Mouse (Mus musculus) embryonic fibroblast, embryonic 13.5 days (primary cell): ENCODE measurements around the gene Igfbp6. TPM values are rescaled to one million over a fixed set of nuclear protein-coding genes. Genes with fewer than 3 reads are reported as not detected.

ENCODE experiments used
- H3K27ac ChIP-seq: 2 replicates; pipeline ENCODE4 v1.5.1; 2012; ENCODE audit warnings: low read length, control low read depth, inconsistent platforms; ENCODE audit not compliant: insufficient read depth
- H3K4me1 ChIP-seq: 2 replicates; pipeline ENCODE4 v1.6.1; 2011; ENCODE audit warnings: low read length; ENCODE audit not compliant: control insufficient read depth, insufficient read depth
- H3K4me3 ChIP-seq: 2 replicates; pipeline ENCODE4 v1.5.1; 2011; ENCODE audit warnings: mild to moderate bottlenecking, control low read depth, low read length; ENCODE audit not compliant: insufficient read depth
- CTCF ChIP-seq: IDR thresholded peaks from 2 replicates; pipeline ENCODE4 v1.5.1; 2011; ENCODE audit warnings: mild to moderate bottlenecking, control low read depth, low read length, moderate library complexity, borderline replicate concordance; ENCODE audit not compliant: insufficient read depth
- POLR2A ChIP-seq: IDR thresholded peaks from 2 replicates; pipeline ENCODE4 v1.6.1; 2011; ENCODE audit warnings: low read depth, mild to moderate bottlenecking, control low read depth, low read length, moderate library complexity
- polyA plus RNA-seq: library from polyadenylated mRNA; stranded (reverse); fragments of >200 nt; gene quantifications from 2 replicates; pipeline ENCODE4 v1.2.4, GENCODE M21; 2011; ENCODE audit warnings: low read depth; ENCODE audit not compliant: missing spikeins, insufficient read length

The Igfbp6 gene
- polyA plus RNA-seq, 1 experiment, result 43.0 TPM

DNA sequence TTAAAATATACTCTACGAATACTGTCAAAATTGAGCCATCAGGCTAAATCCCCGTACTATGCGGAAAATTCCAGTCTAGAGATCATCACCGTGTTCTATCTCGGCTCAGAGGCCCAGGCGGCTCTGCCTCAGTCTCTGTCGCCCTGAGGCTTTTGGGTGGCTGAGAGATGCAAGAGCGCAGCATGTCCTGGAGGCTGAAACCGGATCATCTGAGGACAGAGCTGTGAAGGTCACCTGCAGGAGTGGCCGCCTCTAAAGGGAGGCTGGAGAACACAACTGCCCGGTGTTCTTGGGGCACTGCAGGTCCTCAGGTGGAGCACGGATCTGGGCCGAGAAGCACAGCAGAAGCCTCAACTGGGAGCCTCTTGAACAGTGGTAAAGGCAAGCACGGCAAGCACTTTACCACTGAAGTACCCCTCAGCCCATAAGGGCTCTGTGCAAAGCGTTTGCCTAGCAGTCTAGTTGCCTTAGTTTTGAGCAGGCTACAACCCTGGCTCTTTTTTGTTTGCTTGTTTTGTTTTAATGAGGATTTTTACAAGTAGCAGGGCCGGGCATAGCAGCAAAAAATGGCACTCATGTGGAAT lies 31.7 kb downstream of the Igfbp6 start:
- H3K4me3 ChIP-seq, result no peak overlapping the region
- no peak for TF ChIP-seq POLR2A
- TF ChIP-seq CTCF, result no peak
- no peak overlapping the region for H3K27ac ChIP-seq
- H3K4me1 ChIP-seq, result no peaks in the 10 kb centered on the region

DNA sequence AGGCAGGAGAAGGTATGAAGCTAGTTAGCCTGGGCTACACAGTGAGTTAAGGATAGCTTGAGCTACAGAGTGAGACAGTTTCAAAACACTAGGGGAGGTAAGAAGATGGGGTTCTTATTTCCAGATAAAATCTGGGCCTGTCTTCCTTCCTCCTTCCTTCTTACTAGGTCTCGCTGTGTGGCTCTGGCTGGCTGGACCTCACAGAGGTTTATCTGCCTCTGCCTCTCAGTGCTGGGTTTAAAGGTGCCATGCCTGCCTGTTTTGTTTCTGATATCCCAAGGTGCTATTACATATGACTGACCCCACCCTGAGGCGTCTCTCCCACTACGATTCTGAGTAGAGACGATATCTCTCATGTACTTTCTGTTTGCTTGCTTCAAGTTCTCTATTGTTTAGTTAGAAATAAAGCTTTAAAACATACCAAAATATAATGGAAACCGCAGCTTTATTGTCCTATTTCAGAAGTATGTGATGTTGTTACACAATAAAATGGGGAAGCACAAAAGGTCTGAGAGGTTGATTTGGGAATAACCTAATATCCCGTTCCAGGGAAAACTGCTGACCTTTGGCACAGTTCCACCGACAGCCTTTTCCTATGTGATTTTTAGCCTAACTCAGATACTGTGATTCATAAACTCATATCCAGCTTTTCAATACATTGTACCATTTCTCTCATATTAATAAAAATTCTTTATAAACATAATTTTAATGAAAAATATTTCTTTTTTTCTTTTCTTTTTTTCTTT lies 32.6 kb downstream of the Igfbp6 start:
- Histone ChIP-seq H3K27ac (no peak overlapping the region), H3K4me1 (no peaks in the 10 kb centered on the region), H3K4me3 (no peak overlapping the region)
- TF ChIP-seq CTCF (no peak), POLR2A (no peak)

DNA sequence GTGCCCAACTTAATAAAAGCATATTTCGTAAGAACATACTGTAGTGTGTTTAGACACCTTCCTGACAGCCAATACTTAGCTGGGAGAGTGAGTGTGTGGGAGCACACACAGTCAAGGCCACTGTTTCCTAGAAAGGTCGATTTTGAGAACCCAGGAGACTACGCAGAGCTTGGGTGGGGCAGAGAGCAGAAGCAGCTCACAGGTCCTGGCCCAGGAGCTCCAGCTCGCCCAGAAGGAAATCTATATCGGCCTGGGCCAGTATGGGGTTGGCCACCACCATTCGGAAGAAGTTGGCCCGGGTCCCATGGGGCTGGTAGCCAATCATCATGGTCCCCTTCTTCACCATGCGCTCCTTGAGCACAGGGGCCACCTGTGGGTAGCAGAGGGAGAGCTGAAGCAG lies 33.3 kb downstream of the Igfbp6 start:
- Histone ChIP-seq H3K27ac (no peak overlapping the region), H3K4me1 (no peaks in the 10 kb centered on the region), H3K4me3 (no peak overlapping the region)
- TF ChIP-seq CTCF, result no peak
- TF ChIP-seq POLR2A, result no peak

DNA sequence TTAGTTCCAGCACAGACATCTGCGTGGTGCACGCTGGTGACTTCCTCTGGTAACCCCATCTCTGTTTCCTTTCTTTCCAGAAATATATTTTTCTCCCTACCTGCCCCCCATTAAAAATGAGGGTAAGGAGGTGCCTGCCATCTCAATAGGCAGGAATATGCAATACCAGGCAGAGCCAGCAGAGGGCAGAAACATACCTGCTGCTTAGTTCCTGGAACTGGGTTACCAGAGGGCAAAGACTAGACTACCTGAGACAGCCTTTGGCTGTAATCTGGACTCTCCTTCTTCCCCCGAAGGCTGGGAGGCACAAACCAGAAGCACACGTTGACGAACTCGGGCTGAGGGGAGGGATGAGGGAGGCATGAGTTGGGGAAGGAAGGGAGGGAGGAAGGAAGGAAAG lies 34.1 kb downstream of the Igfbp6 start:
- Histone ChIP-seq H3K4me3 (no peak overlapping the region), H3K4me1 (no peaks in the 10 kb centered on the region), H3K27ac (no peak overlapping the region)
- TF ChIP-seq POLR2A, result no peak
- TF ChIP-seq CTCF, result peak; percentile 50; the same call in 1 of the 2 replicates

DNA sequence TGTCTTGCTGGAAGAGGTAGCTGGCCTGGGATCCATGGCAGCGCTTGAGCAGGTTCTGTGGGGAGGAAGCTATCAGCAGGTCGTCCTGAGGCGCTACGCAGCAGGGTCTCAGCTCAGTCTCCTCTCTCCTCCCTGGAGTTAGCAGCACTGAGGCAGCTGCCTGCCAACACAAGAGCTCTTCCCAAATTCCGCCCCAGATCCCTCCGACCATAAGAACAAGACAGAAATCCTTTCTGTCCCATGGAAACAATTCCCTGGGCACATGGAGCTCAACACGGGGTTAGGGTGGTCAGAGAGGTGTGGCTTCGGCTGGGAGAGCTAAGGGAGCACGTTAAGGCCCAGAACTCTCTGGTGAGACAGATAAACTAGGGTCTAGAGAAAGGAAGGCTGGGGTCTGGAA lies 34.9 kb downstream of the Igfbp6 start:
- no peak for TF ChIP-seq POLR2A
- no peak for TF ChIP-seq CTCF
- H3K4me1 ChIP-seq, result no peaks in the 10 kb centered on the region
- no peak overlapping the region for H3K27ac ChIP-seq
- H3K4me3 ChIP-seq, result no peak overlapping the region

DNA sequence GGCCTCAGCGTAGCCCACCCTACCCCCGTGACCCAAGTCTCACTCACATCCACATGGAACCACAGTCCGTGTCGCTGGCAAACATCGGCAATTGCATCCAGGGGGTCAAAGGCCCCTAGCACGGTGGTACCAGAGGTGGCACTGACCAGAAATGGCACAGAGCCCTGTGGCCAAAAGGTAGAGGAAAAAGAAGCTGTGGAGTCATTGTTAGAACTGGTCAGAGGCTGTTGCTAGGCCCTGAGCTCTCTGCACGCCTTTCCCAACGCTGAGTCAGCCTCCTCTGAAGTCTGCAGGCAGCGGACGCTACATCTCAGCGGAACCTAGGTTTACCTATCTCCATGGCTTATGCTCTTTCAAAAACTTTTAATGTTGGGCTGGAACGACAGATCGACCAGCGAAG lies 35.8 kb downstream of the Igfbp6 start:
- Histone ChIP-seq H3K4me1 (no peaks in the 10 kb centered on the region), H3K27ac (no peak overlapping the region), H3K4me3 (no peak overlapping the region)
- TF ChIP-seq POLR2A (no peak), CTCF (no peak)

DNA sequence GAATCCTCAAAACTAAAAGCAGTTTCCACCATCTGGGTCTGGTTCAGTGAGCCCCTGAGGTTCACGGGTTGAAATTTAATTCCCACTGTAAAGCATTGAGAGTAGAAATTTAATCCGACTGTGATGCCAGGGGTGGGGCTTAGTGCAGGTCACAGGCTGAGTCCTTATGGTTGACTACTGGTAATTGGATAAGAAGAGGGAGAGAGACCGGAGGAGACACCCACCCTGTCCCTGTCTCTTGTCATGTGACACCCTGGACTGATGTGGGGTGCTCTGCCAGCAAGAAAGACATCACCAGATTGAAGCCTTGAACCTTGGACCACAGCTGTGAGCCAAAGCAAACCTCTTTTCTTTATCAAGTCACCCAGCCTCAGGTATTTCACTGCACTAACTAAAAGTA lies 38.9 kb downstream of the Igfbp6 start:
- TF ChIP-seq CTCF, result no peak
- TF ChIP-seq POLR2A, result no peak
- H3K4me1 ChIP-seq, result no peaks in the 10 kb centered on the region
- H3K27ac ChIP-seq, result no peak overlapping the region
- H3K4me3 ChIP-seq, result no peak overlapping the region

DNA sequence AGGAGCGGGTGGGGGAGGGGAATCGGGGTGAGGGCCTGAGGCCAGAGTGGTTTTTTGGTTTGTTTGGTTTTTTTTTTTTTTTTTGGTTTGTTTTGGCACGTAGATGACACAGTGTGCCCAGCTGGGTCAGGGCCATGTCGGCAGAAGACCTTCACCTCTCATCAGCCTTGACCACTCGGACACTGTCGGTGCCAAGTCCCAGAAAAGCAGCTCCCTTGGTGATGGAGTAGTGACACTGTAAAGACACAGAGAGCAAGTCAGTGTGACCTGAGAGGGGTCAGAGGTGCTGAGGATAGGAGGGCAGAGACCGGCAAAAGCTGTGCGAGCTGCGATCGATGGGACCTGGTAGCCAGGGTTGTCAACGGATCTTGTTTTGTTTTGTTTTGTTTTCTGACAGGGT lies 42.1 kb downstream of the Igfbp6 start:
- H3K4me1 ChIP-seq, result no peaks in the 10 kb centered on the region
- TF ChIP-seq POLR2A, result no peak
- no peak for TF ChIP-seq CTCF
- H3K27ac ChIP-seq, result no peak overlapping the region

DNA sequence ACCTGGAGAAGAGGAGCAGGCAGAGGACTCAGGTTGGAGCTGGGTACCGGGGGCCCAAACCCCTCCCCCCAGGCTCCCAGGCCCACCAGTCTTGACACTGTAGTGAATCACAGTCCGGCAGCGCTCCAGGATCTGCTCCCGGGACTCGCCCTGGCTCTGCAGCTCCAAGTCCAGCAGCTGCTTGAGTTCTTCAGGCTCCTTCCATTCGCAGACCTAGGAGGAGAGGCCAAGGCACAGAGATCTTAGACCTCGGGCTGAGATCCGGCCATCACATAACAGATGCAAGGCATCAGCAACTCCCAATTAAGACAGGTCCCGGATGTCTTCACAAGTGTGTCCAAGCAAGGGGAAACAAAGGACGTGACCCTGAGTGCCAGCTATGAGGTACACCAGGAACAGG lies 43.9 kb downstream of the Igfbp6 start:
- Histone ChIP-seq H3K4me1 (no peaks in the 10 kb centered on the region; the same call in 1 of the 2 replicates), H3K27ac (no peak overlapping the region), H3K4me3 (no peak overlapping the region)
- no peak for TF ChIP-seq CTCF

More for the DNA sequence above, 42.1 kb downstream of the Igfbp6 start:
- no peak overlapping the region for H3K4me3 ChIP-seq

DNA sequence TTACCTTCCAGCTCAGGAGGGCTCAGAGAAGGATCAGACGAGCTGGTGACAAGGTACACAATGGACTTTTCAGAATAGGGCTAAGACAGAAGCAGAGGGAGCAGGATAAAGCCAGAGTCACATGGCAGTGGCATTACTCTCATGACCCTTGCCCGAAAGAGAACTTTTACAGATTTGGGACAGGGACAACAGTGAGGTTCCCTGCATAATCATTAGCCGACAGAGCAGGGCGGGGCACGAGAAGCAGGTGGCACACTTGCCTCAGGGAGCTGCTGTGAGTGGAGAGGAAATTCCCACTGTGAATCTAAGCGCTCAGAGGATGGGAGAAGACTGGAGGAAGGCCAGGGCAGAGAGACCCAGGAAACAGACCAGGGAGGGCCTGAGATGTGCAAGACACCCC lies 44.7 kb downstream of the Igfbp6 start:
- Histone ChIP-seq H3K27ac (no peak overlapping the region), H3K4me1 (no peaks in the 10 kb centered on the region; the same call in 1 of the 2 replicates), H3K4me3 (no peak overlapping the region)
- TF ChIP-seq POLR2A, result no peak
- TF ChIP-seq CTCF, result no peak
